Mouse (Mus musculus) ZHBTc4 (cell line): Measurements from ENCODE around the gene Sucnr1.

Experiments
- DNase-seq: peaks from one replicate; pipeline ENCODE4 v3.0.0-alpha.2; 2011; ENCODE audit warnings: low read depth, low spot score

The Sucnr1 gene

DNA sequence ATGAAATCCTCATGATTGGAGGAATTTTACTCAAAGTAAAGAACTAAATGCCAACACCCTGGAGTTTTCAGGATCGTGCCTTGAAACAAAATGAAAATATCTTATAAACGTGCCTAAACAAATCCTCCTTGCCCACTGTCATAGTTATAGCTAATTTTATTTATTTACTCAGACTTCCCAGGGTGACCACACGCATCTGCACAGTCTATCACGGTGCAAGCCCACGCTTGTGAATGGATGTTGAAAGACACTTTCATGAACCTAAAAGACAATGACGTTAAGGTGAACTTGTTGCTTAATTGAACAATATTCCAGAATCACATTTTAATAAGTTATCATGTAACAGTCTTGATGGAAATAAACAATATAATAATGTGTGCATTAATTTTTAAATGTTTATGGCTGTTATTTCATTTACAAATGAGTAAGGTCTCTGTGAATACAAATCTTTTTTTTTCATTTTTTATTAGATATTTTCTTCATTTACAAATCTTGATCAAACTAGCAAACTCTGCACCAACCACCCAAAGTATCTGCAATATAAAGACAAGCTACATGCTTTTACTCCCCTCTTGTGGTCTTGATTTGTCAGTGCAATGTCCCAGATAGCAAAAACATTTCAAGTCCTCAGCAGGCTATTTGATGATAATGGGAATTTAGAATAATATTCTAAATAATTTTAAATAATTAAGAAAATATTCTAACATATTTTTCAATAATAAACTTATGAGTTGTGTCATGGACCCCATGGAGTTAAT, 30.4 kb downstream of the Sucnr1 start:
- DNase-seq = peak; percentile 41

GRCm38 (mm10) chr3:60114571-60114970, 32.9 kb downstream of the Sucnr1 start:
- no peak for DNase-seq

GRCm38 (mm10) chr3:60121449-60121848, 39.8 kb downstream of the Sucnr1 start:
- DNase-seq = no peak

- no peak for DNase-seq
Observed at GRCm38 (mm10) chr3:60123859-60124794, 42.5 kb downstream of the Sucnr1 start.

- DNase-seq = no peak
Observed at GRCm38 (mm10) chr3:60126564-60126963, 44.9 kb downstream of the Sucnr1 start.

DNA sequence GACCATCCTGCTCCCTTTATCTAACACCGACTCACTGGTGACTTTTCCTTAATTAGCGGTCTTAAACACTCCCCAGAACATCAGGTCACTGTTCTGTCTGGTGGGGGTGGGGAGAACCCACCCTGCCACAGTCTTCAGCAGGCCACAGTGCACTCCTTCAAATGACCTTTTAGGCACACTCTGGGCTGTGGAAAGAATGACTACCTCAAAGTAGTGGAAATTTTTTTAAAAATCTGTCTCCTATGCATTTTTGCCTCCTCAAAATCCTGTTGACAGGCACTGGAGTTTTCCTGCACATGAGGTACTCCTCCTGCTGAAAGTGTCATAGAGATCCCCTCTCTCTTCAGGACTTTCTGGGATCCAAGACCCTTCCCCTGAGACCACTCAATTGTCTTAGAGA, 46.6 kb downstream of the Sucnr1 start:
- no peak for DNase-seq

- DNase-seq = no peak
Observed at GRCm38 (mm10) chr3:60135801-60136200, 54.1 kb downstream of the Sucnr1 start.
